Mouse (Mus musculus) limb, embryonic 14.5 days (tissue): ENCODE measurements around the gene Arf3. TPM values are rescaled to one million over a fixed set of nuclear protein-coding genes. Genes with fewer than 3 reads are reported as not detected.
A peak's percentile ranks its signal among the peaks of the same experiment; 100 is the strongest.
"Not testable (repeated sequence)": the region's sequence is repeated elsewhere in the genome, so short reads cannot be mapped to it uniquely, and the experiment has no call there.

ENCODE experiments used
- ATAC-seq: fragments of 200-750 bp; cut with Nextera tagmentation; 2 replicates; pipeline ENCODE4 v1.8.0; 2017; ENCODE audit warnings: low read depth, moderate number of reproducible peaks, moderate TSS enrichment; ENCODE audit not compliant: low FRiP score
- DNase-seq: peaks from one replicate; pipeline ENCODE4 v3.0.0-alpha.2; 2015; ENCODE audit warnings: low spot score
- H3K27ac ChIP-seq: fragments of 300-500 bp; sonication (generic); replicated peaks from 2 replicates; pipeline ENCODE4 v1.5.1; 2014; ENCODE audit warnings: low read depth, mild to moderate bottlenecking, low read length, moderate library complexity, mixed read lengths
- H3K27me3 ChIP-seq: fragments of 300-500 bp; sonication (generic); 2 replicates; pipeline ENCODE4 v1.6.1; 2014; ENCODE audit warnings: low read length, mixed read lengths; ENCODE audit not compliant: control insufficient read depth, insufficient read depth
- H3K36me3 ChIP-seq: fragments of 300-500 bp; sonication (generic); 2 replicates; pipeline ENCODE4 v1.6.1; 2014; ENCODE audit warnings: mild to moderate bottlenecking, low read length, moderate library complexity, mixed read lengths; ENCODE audit not compliant: control insufficient read depth, insufficient read depth
- H3K4me1 ChIP-seq: fragments of 300-500 bp; sonication (generic); 2 replicates; pipeline ENCODE4 v1.6.1; 2014; ENCODE audit warnings: antibody characterized with exemption, low read length, mixed read lengths; ENCODE audit not compliant: control insufficient read depth, insufficient read depth
- H3K4me2 ChIP-seq: fragments of 300-500 bp; sonication (generic); replicated peaks from 2 replicates; pipeline ENCODE4 v1.6.1; 2014; ENCODE audit warnings: low read depth, mild to moderate bottlenecking, low read length, moderate library complexity; ENCODE audit not compliant: severe bottlenecking
- H3K4me3 ChIP-seq: fragments of 300-500 bp; sonication (generic); replicated peaks from 2 replicates; pipeline ENCODE4 v1.5.1; 2014; ENCODE audit warnings: low read length
- H3K9ac ChIP-seq: fragments of 300-500 bp; sonication (generic); 2 replicates; pipeline ENCODE4 v1.6.1; 2014; ENCODE audit warnings: mild to moderate bottlenecking, low read depth, low read length, moderate library complexity; ENCODE audit not compliant: severe bottlenecking
- H3K9me3 ChIP-seq: fragments of 300-500 bp; sonication (generic); 2 replicates; pipeline ENCODE4 v1.6.1; 2016; ENCODE audit warnings: low read length; ENCODE audit not compliant: control insufficient read depth
- POLR2A ChIP-seq: fragments of 200-500 bp; IDR thresholded peaks from 2 replicates; pipeline ENCODE4 v1.8.0; 2012; ENCODE audit warnings: inconsistent platforms, mild to moderate bottlenecking, moderate library complexity, borderline replicate concordance; ENCODE audit not compliant: insufficient read depth, insufficient read length; ENCODE audit errors: extremely low read depth
- WGBS: fragments of 180-500 bp; shearing (Covaris S2); extraction: QIAGEN DNeasy Blood & Tissue Kit; methylation state at CpG from one replicate; pipeline ENCODE4 v1.1.7; 2014; 5-methylcytosine and 5-hydroxymethylcytosine counted together
- polyA plus RNA-seq, 2 experiments: library from polyadenylated mRNA; depleted of rRNA in 1 of 2; stranded (reverse) in 1 of 2; unstranded in 1 of 2; fragments of >200 nt; fragmentation: Nextera tagmentation in 1 of 2; extraction: Ambion mirVana in 1 of 2; gene quantifications; 2 replicates each; pipeline versions ENCODE4 v1.2.1 to v1.2.3; 2012 to 2014

Arf3 gene
- polyA plus RNA-seq (2012; rRNA removed) = 75.0 and 96.4 TPM in 2 replicates
- polyA plus RNA-seq (2014; fragmentation: Nextera tagmentation; extraction: Ambion mirVana) = 37.4 and 39.6 TPM in 2 replicates

- Histone ChIP-seq H3K36me3 (peaks cover 18% of the 10 kb centered on the region; the same call in 1 of the 2 replicates), H3K27me3 (no peaks in the 10 kb centered on the region), H3K9ac (peak within 1 kb of the TSS; percentile 84), H3K27ac (peak within 1 kb of the TSS; percentile 77), H3K4me2 (peak within 1 kb of the TSS; percentile 79), H3K4me3 (peak within 1 kb of the TSS; percentile 95), H3K9me3 (no peaks in the 10 kb centered on the region), H3K4me1 (peaks cover 10% of the 10 kb centered on the region)
- peak; percentile 94 for ATAC-seq
- DNase-seq = peak; percentile 95
- TF ChIP-seq POLR2A = peak; percentile 76; the same call in 1 of the 2 replicates
- WGBS = 0% methylated on average over 49 of the region's 76 CpGs
Measured at GRCm38 (mm10) chr15:98762670-98763529, at the start of gene Arf3. TSS of gene Arf3 (minus strand) at chr15:98763214.

GRCm38 (mm10) chr15:98810212-98810611 lies 47.2 kb upstream of the Arf3 start:
- not testable (repeated sequence) for H3K9me3 ChIP-seq, ATAC-seq, H3K4me2 ChIP-seq, H3K27ac ChIP-seq, H3K4me3 ChIP-seq, H3K9ac ChIP-seq, DNase-seq
- Histone ChIP-seq H3K36me3 (peaks cover 31% of the 10 kb centered on the region), H3K4me1 (peaks cover 21% of the 10 kb centered on the region), H3K27me3 (peaks cover 54% of the 10 kb centered on the region)
- WGBS = 74% methylated on average over 6 of the region's 6 CpGs

- Histone ChIP-seq H3K4me1 (peaks cover 21% of the 10 kb centered on the region), H3K9ac (0 out of 2 replicates have a peak within 1 kb of the TSS, but pooled peaks have one; percentile 36), H3K4me2 (peak within 1 kb of the TSS; percentile 88), H3K27me3 (peaks cover 62% of the 10 kb centered on the region), H3K27ac (no peak within 1 kb of the TSS), H3K4me3 (peak within 1 kb of the TSS; percentile 42), H3K36me3 (peaks cover 26% of the 10 kb centered on the region), H3K9me3 (no peaks in the 10 kb centered on the region)
- no peak for DNase-seq
- ATAC-seq = no peak
- 36% methylated on average over 3 of the region's 3 CpGs for WGBS
- no peak for TF ChIP-seq POLR2A
Measured at GRCm38 (mm10) chr15:98809390-98809789, 46.4 kb upstream of the Arf3 start, which contains the start of gene Ddn. TSS of gene Ddn (minus strand) at chr15:98809490.

- Histone ChIP-seq H3K9me3 (no peaks in the 10 kb centered on the region), H3K4me3 (0 out of 2 replicates have a peak overlapping the region, but pooled peaks have one; percentile 42), H3K27ac (no peak overlapping the region), H3K4me1 (peaks cover 21% of the 10 kb centered on the region), H3K36me3 (peaks cover 19% of the 10 kb centered on the region), H3K9ac (no peak overlapping the region), H3K27me3 (peaks cover 69% of the 10 kb centered on the region), H3K4me2 (no peak overlapping the region)
- DNase-seq (no peak), ATAC-seq (no peak)
- TF ChIP-seq POLR2A = no peak
- WGBS = 6% methylated on average over 6 of the region's 6 CpGs
Measured at GRCm38 (mm10) chr15:98808651-98809134, 45.7 kb upstream of the Arf3 start.

- Histone ChIP-seq H3K36me3 (peaks cover 12% of the 10 kb centered on the region), H3K4me2 (peak overlapping the region; percentile 88), H3K9ac (peak overlapping the region; percentile 36; the same call in 1 of the 2 replicates), H3K4me1 (peaks cover 21% of the 10 kb centered on the region), H3K27ac (no peak overlapping the region), H3K4me3 (peak overlapping the region; percentile 42), H3K27me3 (peaks cover 76% of the 10 kb centered on the region), H3K9me3 (no peaks in the 10 kb centered on the region)
- TF ChIP-seq POLR2A = no peak
- no peak for DNase-seq
- no peak; the same call in 1 of the 2 replicates for ATAC-seq
- 0% methylated on average over 17 of the region's 34 CpGs for WGBS
Measured at GRCm38 (mm10) chr15:98807895-98808650, 45.1 kb upstream of the Arf3 start.
